Mouse (Mus musculus) limb, embryonic 11.5 days (tissue): ENCODE data around the gene Rbfox1. TPM values are rescaled to one million over a fixed set of nuclear protein-coding genes. Genes with fewer than 3 reads are reported as not detected.

ENCODE experiments used
- ATAC-seq: fragments of 200-750 bp; cut with Nextera tagmentation; 2 replicates; pipeline ENCODE4 v1.8.0; 2017; ENCODE audit warnings: low read depth; ENCODE audit not compliant: insufficient number of reproducible peaks, low FRiP score, low TSS enrichment
- DNase-seq: peaks from one replicate; pipeline ENCODE4 v3.0.0-alpha.2; 2015; ENCODE audit warnings: low spot score
- H3K27ac ChIP-seq: fragments of 300-500 bp; sonication (generic); replicated peaks from 2 replicates; pipeline ENCODE4 v1.5.1; 2014; ENCODE audit warnings: low read depth, mild to moderate bottlenecking, low read length
- H3K27me3 ChIP-seq: fragments of 300-500 bp; sonication (generic); 2 replicates; pipeline ENCODE4 v1.6.1; 2014; ENCODE audit warnings: mild to moderate bottlenecking, low read length, mixed read lengths; ENCODE audit not compliant: control insufficient read depth, insufficient read depth
- H3K36me3 ChIP-seq: fragments of 300-500 bp; sonication (generic); 2 replicates; pipeline ENCODE4 v1.6.1; 2014; ENCODE audit warnings: mild to moderate bottlenecking, low read length, moderate library complexity, mixed read lengths; ENCODE audit not compliant: control insufficient read depth, insufficient read depth
- H3K4me1 ChIP-seq: fragments of 300-500 bp; sonication (generic); 2 replicates; pipeline ENCODE4 v1.6.1; 2014; ENCODE audit warnings: low read length, mixed read lengths; ENCODE audit not compliant: control insufficient read depth, insufficient read depth
- H3K4me2 ChIP-seq: fragments of 300-500 bp; sonication (generic); 2 replicates; pipeline ENCODE4 v1.6.1; 2014; ENCODE audit warnings: low read depth, mild to moderate bottlenecking, moderate library complexity; ENCODE audit not compliant: severe bottlenecking
- H3K4me3 ChIP-seq: fragments of 300-500 bp; sonication (generic); 2 replicates; pipeline ENCODE4 v1.5.1; 2014; ENCODE audit warnings: low read depth, low read length
- H3K9ac ChIP-seq: fragments of 300-500 bp; sonication (generic); 2 replicates; pipeline ENCODE4 v1.6.1; 2014; ENCODE audit warnings: mild to moderate bottlenecking, low read length
- H3K9me3 ChIP-seq: fragments of 300-500 bp; sonication (generic); 2 replicates; pipeline ENCODE4 v1.6.1; 2016; ENCODE audit warnings: low read length; ENCODE audit not compliant: control insufficient read depth
- WGBS: fragments of 180-500 bp; shearing (Covaris S2); extraction: QIAGEN DNeasy Blood & Tissue Kit; methylation state at CpG from one replicate; pipeline ENCODE4 v1.1.7; 2014; 5-methylcytosine and 5-hydroxymethylcytosine counted together
- polyA plus RNA-seq: library from polyadenylated mRNA; unstranded; fragments of >200 nt; fragmentation: Nextera tagmentation; extraction: Ambion mirVana; gene quantifications from 2 replicates; pipeline ENCODE4 v1.2.1, GENCODE M21; 2014

The Rbfox1 gene
- polyA plus RNA-seq, 1 experiment from 2014 or later, result 0.81 TPM

- Histone ChIP-seq H3K4me1 (no peaks in the 10 kb centered on the region), H3K36me3 (no peaks in the 10 kb centered on the region), H3K27me3 (no peaks in the 10 kb centered on the region), H3K4me3 (no peak overlapping the region), H3K27ac (no peak overlapping the region), H3K9ac (no peak overlapping the region), H3K9me3 (no peaks in the 10 kb centered on the region), H3K4me2 (no peak overlapping the region)
- DNase-seq (no peak), ATAC-seq (no peak)
- WGBS, result 90% methylated on average over 3 of the region's 3 CpGs
These were observed 1208.5 kb downstream of the Rbfox1 start for GRCm38 (mm10) chr16:7093686-7094085.

- ATAC-seq, result no peak
- no peaks in the 10 kb centered on the region for H3K4me1 ChIP-seq
- no peak overlapping the region for H3K4me3 ChIP-seq
- H3K4me2 ChIP-seq, result no peak overlapping the region
- no peak for DNase-seq
- no peak overlapping the region for H3K27ac ChIP-seq
- no peaks in the 10 kb centered on the region for H3K27me3 ChIP-seq
- H3K9ac ChIP-seq, result no peak overlapping the region
- H3K36me3 ChIP-seq, result no peaks in the 10 kb centered on the region
- no peaks in the 10 kb centered on the region for H3K9me3 ChIP-seq
- WGBS, result 74% methylated on average over 7 of the region's 7 CpGs
These were observed 1209.1 kb downstream of the Rbfox1 start for GRCm38 (mm10) chr16:7094181-7094749.

- H3K4me3 ChIP-seq, result no peak overlapping the region
- H3K36me3 ChIP-seq, result no peaks in the 10 kb centered on the region
- H3K27me3 ChIP-seq, result no peaks in the 10 kb centered on the region
- DNase-seq (no peak), ATAC-seq (no peak)
- H3K4me1 ChIP-seq, result no peaks in the 10 kb centered on the region
- WGBS, result 86% methylated on average over 2 of the region's 2 CpGs
- no peak overlapping the region for H3K9ac ChIP-seq
- no peaks in the 10 kb centered on the region for H3K9me3 ChIP-seq
- no peak overlapping the region for H3K27ac ChIP-seq
- no peak overlapping the region for H3K4me2 ChIP-seq
These were observed 1211.9 kb downstream of the Rbfox1 start for GRCm38 (mm10) chr16:7097071-7097470.

GRCm38 (mm10) chr16:7097951-7098710 is 1213.0 kb downstream of the Rbfox1 start:
- Histone ChIP-seq H3K36me3 (no peaks in the 10 kb centered on the region), H3K9ac (no peak overlapping the region), H3K4me2 (no peak overlapping the region), H3K9me3 (no peaks in the 10 kb centered on the region), H3K27ac (no peak overlapping the region), H3K4me3 (no peak overlapping the region), H3K4me1 (no peaks in the 10 kb centered on the region), H3K27me3 (no peaks in the 10 kb centered on the region)
- 89% methylated on average over 8 of the region's 8 CpGs for whole genome bisulfite sequencing
- ATAC-seq (no peak), DNase-seq (no peak)

GRCm38 (mm10) chr16:7099506-7100300 is 1214.5 kb downstream of the Rbfox1 start:
- Histone ChIP-seq H3K4me3 (no peak overlapping the region), H3K27ac (no peak overlapping the region), H3K27me3 (no peaks in the 10 kb centered on the region), H3K4me1 (no peaks in the 10 kb centered on the region), H3K9ac (no peak overlapping the region), H3K4me2 (no peak overlapping the region), H3K36me3 (no peaks in the 10 kb centered on the region), H3K9me3 (no peaks in the 10 kb centered on the region)
- DNase-seq, result no peak
- 43% methylated on average over 11 of the region's 11 CpGs for WGBS
- no peak for ATAC-seq

GRCm38 (mm10) chr16:7102486-7102885 is 1217.3 kb downstream of the Rbfox1 start:
- H3K9me3 ChIP-seq, result no peaks in the 10 kb centered on the region
- ATAC-seq (no peak), DNase-seq (no peak)
- H3K9ac ChIP-seq, result no peak overlapping the region
- H3K4me1 ChIP-seq, result no peaks in the 10 kb centered on the region
- H3K36me3 ChIP-seq, result no peaks in the 10 kb centered on the region
- no peak overlapping the region for H3K4me3 ChIP-seq
- no peaks in the 10 kb centered on the region for H3K27me3 ChIP-seq
- no peak overlapping the region for H3K4me2 ChIP-seq
- 83% methylated on average over 1 of the region's 1 CpGs for WGBS
- H3K27ac ChIP-seq, result no peak overlapping the region

GRCm38 (mm10) chr16:7103301-7103700 is 1218.1 kb downstream of the Rbfox1 start:
- no peaks in the 10 kb centered on the region for H3K36me3 ChIP-seq
- ATAC-seq, result no peak
- H3K4me2 ChIP-seq, result no peak overlapping the region
- no peak for DNase-seq
- no peak overlapping the region for H3K4me3 ChIP-seq
- H3K27ac ChIP-seq, result no peak overlapping the region
- WGBS, result 74% methylated on average over 5 of the region's 5 CpGs
- H3K4me1 ChIP-seq, result no peaks in the 10 kb centered on the region
- no peak overlapping the region for H3K9ac ChIP-seq
- no peaks in the 10 kb centered on the region for H3K27me3 ChIP-seq
- no peaks in the 10 kb centered on the region for H3K9me3 ChIP-seq

- Histone ChIP-seq H3K4me2 (no peak overlapping the region), H3K36me3 (no peaks in the 10 kb centered on the region), H3K27ac (no peak overlapping the region), H3K4me3 (no peak overlapping the region), H3K9ac (no peak overlapping the region), H3K9me3 (no peaks in the 10 kb centered on the region), H3K27me3 (no peaks in the 10 kb centered on the region), H3K4me1 (no peaks in the 10 kb centered on the region)
- no peak for DNase-seq
- no peak for ATAC-seq
- WGBS, result 91% methylated on average over 5 of the region's 5 CpGs
These were observed 1221.4 kb downstream of the Rbfox1 start for GRCm38 (mm10) chr16:7106450-7107015.
